Mouse (Mus musculus) heart, postnatal 14 days (tissue): Measurements from ENCODE around the gene Olfr1045. TPM values are rescaled to one million over a fixed set of nuclear protein-coding genes. Genes with fewer than 3 reads are reported as not detected.
"Not testable (repeated sequence)": the region's sequence is repeated elsewhere in the genome, so short reads cannot be mapped to it uniquely, and the experiment has no call there.

Experiments used
- DNase-seq, 2 experiments: peaks; one replicate each; pipeline ENCODE4 v3.0.0; 2021 to 2022
- intact Hi-C: fragments of 180-260 bp; cut with DNase I; formaldehyde crosslinking; loops from one replicate; pipeline ENCODE4 v1.15.1; 2025
- long read RNA-seq, 2 experiments: library from polyadenylated mRNA; stranded (forward); transcript quantifications; one replicate each; pipeline ENCODE4 v2.0.0; 2021
- total RNA-seq, 2 experiments: library from RNA; stranded (reverse); gene quantifications; 2 replicates each; pipeline ENCODE4 v1.2.3; 2021

Olfr1045 gene
- total RNA-seq: not detected
- long read RNA-seq, experiment 1: 0 reads
- long read RNA-seq, experiment 2: 0 reads

- intact Hi-C loops: no loop called here
- no peak for DNase-seq
These were observed at the start of gene Olfr1045 for GRCm38 (mm10) chr2:86202909-86203308. Olfr1045 (minus strand) TSS chr2:86203009.

GRCm38 (mm10) chr2:86240189-86240588 lies 37.4 kb upstream of the Olfr1045 start, which contains the start of gene Olfr1048:
Olfr1048 (minus strand) TSS chr2:86240289.
- intact Hi-C loops: no loop called here
- no peak for DNase-seq

- no peak for DNase-seq
- intact Hi-C loops: no loop called here
These were observed 28.5 kb upstream of the Olfr1045 start, which contains the start of gene Olfr1047 for GRCm38 (mm10) chr2:86231301-86231700. Olfr1047 (minus strand) TSS chr2:86231401.

GRCm38 (mm10) chr2:86219214-86219613 lies 16.4 kb upstream of the Olfr1045 start, which contains the start of gene Olfr1046:
Olfr1046 (minus strand) TSS chr2:86219314.
- DNase-seq: no peak
- intact Hi-C loops: no loop called here

GRCm38 (mm10) chr2:86195863-86196262 lies 6.9 kb downstream of the Olfr1045 start:
- DNase-seq: no peak
- intact Hi-C loops: no loop called here

- intact Hi-C loops: no loop called here
- DNase-seq: no peak
These were observed 17.2 kb downstream of the Olfr1045 start, which contains the start of gene Olfr52 for GRCm38 (mm10) chr2:86185583-86185982. Olfr52 (minus strand) TSS chr2:86185683.

GRCm38 (mm10) chr2:86179950-86180349 lies 22.9 kb downstream of the Olfr1045 start:
- intact Hi-C loops: no loop called here
- DNase-seq: no peak

GRCm38 (mm10) chr2:86177720-86178119 lies 25.1 kb downstream of the Olfr1045 start, which contains the start of gene Olfr1044:
Olfr1044 (minus strand) TSS chr2:86177820.
- intact Hi-C loops: no loop called here
- DNase-seq: no peak

GRCm38 (mm10) chr2:86175422-86175821 lies 27.4 kb downstream of the Olfr1045 start:
- intact Hi-C loops, DNase-seq: not testable (repeated sequence)

GRCm38 (mm10) chr2:86167422-86167821 lies 35.4 kb downstream of the Olfr1045 start, which contains the start of gene Olfr1043:
Olfr1043 (minus strand) TSS chr2:86167522.
- intact Hi-C loops: no loop called here
- DNase-seq: no peak

- intact Hi-C loops: no loop called here
- DNase-seq: no peak
These were observed 41.1 kb downstream of the Olfr1045 start, which contains the start of gene Olfr1042 for GRCm38 (mm10) chr2:86161738-86162137. Olfr1042 (minus strand) TSS chr2:86161838.

- no peak for DNase-seq
- intact Hi-C loops: no loop called here
These were observed 56.2 kb downstream of the Olfr1045 start, which contains the start of gene Olfr1040 for GRCm38 (mm10) chr2:86146632-86147031. Olfr1040 (minus strand) TSS chr2:86146732.

Other genes with a start within 250 kb of the Olfr1045 start
- gene Olfr1029, start 229.1 kb downstream of the Olfr1045 start, total RNA-seq: not detected
- gene Olfr1030, start 223.7 kb downstream of the Olfr1045 start, total RNA-seq: not detected
- not detected for gene Olfr1031, start 212.7 kb downstream of the Olfr1045 start, total RNA-seq
- not detected for gene Olfr1032, start 197.5 kb downstream of the Olfr1045 start, total RNA-seq
- gene Olfr1033, start 182.4 kb downstream of the Olfr1045 start, total RNA-seq: 1 to 10 TPM; 3.4 to 7.1 TPM
- under 1 TPM; 0.10 to 0.29 TPM for gene Olfr1034, start 157.1 kb downstream of the Olfr1045 start, total RNA-seq
- not detected for gene Olfr1036, start 129.0 kb downstream of the Olfr1045 start, total RNA-seq
- gene Olfr1037, start 115.6 kb downstream of the Olfr1045 start, total RNA-seq: not detected
- not detected for gene Olfr1039, start 67.1 kb downstream of the Olfr1045 start, total RNA-seq
- not detected for gene Olfr1040, start 56.3 kb downstream of the Olfr1045 start, total RNA-seq
- not detected for gene Olfr1042, start 41.2 kb downstream of the Olfr1045 start, total RNA-seq
- not detected for gene Olfr1043, start 35.5 kb downstream of the Olfr1045 start, total RNA-seq
- not detected for gene Olfr1044, start 25.2 kb downstream of the Olfr1045 start, total RNA-seq
- not detected for gene Olfr52, start 17.3 kb downstream of the Olfr1045 start, total RNA-seq
- not detected for gene Olfr1046, start 16.3 kb upstream of the Olfr1045 start, total RNA-seq
- gene Olfr1047, start 28.4 kb upstream of the Olfr1045 start, total RNA-seq: not detected
- gene Olfr1048, start 37.3 kb upstream of the Olfr1045 start, total RNA-seq: not detected
- gene Olfr1049, start 55.3 kb upstream of the Olfr1045 start, total RNA-seq: not detected
- gene Olfr1051, start 76.1 kb upstream of the Olfr1045 start, total RNA-seq: not detected
- gene Olfr1052, start 89.4 kb upstream of the Olfr1045 start, total RNA-seq: not detected
- not detected for gene Olfr1053, start 112.3 kb upstream of the Olfr1045 start, total RNA-seq
- gene Olfr1054, start 132.4 kb upstream of the Olfr1045 start, total RNA-seq: not detected
- gene Olfr1055, start 147.3 kb upstream of the Olfr1045 start, total RNA-seq: not detected
- not detected for gene Olfr1056, start 159.5 kb upstream of the Olfr1045 start, total RNA-seq
- not detected for gene Olfr1057, start 175.4 kb upstream of the Olfr1045 start, total RNA-seq
- gene Olfr1058, start 185.6 kb upstream of the Olfr1045 start, total RNA-seq: not detected
- gene Olfr1061, start 211.0 kb upstream of the Olfr1045 start, total RNA-seq: not detected
- not detected for gene Olfr1062, start 223.7 kb upstream of the Olfr1045 start, total RNA-seq
- not detected for gene Olfr1065, start 247.6 kb upstream of the Olfr1045 start, total RNA-seq